Mouse (Mus musculus) cerebellum, postnatal 36 days (tissue): ENCODE results near the gene Gja5.

Source experiments
- DNase-seq, 2 experiments: peaks; one replicate each; pipeline ENCODE4 v3.0.0; 2021 to 2022; ENCODE audit warnings: mixed read lengths in 2 of 2

Gene Gja5

DNA sequence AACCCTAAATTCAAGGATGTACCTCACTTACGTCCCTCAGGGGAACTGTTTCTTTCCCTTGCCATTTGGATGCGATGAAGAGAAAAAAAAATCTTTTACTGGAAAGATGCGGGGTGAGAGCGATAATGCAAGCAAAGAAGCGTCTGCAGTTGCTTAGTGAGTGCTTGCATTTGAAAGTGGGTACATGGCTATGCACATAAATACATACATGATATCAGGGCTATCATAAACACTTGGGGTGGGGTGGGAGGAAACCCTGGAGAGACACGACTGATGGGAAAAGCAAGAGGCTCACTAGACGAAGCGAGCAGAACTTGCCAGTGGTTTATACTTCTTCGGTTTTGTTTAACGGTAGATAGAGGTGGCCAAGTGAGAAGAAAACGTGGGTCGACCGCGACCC, at the start of gene Gja5:
Gja5 (plus strand) TSS at position 301 of the 400 bp plus-strand sequence.
- no peak for DNase-seq

DNA sequence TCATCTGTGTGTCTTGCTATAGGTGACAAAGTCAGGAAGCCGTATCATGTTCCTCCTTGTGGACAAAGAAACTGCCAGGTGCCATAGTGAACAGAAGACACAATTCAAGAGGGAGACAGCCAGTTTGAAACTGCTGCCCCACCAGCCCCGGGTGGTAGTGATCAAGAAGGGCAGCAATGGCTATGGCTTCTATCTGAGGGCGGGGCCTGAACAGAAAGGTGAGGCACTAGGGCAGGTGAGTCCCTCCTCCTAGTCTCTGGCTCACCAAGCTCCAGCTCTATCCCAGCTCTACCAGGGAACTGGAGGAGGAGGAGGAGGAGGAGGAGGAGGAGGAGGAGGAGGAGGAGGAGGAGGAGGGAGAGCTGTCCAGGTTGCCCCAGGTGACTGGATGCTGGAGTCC, 48.7 kb upstream of the Gja5 start:
- no peak for DNase-seq

DNA sequence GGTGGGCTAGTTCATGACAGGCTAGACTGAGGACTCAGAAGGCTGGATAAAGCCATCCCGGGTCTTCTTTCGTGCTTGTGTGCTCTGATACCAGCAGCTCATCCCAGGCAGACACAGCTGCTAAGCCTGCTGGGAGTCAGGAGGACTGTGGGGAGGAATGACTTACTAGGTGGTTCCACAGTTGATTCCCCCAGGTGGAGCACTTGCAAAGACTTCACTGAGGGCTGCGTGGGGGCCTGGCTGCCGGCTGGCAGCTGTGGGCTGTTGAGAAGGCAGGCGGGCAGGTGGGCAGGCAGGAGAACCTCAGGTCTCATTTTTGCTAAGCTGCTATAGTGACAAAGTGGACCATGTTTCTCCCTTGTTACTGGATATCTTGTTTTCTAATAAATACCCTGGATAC, 44.0 kb upstream of the Gja5 start:
- DNase-seq: no peak

DNA sequence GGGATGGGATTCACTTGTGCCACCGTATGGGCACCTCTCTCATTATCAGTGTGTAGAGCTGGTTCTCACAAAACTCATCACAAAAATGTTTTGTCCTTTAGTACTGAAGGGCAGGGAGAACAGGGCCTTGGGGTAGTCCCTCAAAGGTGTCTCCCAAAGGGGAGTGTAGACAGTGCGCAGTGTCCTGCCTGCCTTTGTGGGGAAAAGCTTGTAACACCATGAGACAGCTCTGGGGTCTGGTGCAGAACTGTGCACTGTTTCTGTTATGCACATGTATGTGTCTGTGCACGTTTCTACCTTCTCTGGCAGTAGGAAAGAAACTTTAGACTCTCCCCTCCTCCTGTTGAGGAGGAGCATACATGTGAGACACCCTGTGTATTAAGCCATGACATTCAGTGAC, 36.6 kb upstream of the Gja5 start:
- DNase-seq: no peak

DNA sequence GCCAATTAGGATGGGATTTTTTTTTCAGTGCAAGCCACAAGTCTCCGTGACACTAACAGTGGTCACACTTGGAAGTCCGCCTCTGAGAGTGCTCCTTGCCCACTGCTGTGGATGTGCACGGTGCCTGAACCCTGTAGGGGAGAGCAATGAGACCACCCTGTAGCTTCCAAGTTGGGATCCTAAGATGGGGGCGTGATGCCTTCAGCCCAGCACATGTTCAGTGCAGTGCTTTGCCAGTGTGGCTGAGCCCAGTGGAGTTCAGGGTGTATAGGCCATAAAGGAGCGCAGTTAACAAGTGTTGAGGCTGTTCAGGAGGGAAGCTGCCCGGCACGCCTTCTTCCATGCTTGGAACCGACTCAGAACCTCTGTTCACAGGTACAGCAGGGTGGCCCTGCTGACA, 35.9 kb upstream of the Gja5 start:
- DNase-seq: no peak

DNA sequence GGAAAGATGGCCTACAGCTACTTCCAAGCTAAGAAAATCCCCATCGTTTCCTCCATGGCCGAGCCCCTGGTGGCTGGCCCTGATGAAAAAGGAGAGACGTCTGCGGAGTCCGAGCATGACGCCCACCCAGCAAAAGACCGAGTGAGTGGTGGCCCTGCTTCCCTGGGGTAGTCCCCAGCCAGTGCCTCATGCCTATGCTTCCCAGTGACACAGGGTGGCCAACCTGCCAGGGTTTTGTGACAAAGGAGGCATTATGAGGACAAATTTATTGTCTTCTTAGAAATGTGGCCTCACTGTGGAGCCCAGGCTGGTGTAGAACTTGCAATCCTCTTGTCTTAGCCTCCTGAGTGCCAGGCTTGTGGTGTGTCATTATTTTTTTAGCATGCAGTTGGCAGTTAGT, 35.4 kb upstream of the Gja5 start:
- no peak for DNase-seq

DNA sequence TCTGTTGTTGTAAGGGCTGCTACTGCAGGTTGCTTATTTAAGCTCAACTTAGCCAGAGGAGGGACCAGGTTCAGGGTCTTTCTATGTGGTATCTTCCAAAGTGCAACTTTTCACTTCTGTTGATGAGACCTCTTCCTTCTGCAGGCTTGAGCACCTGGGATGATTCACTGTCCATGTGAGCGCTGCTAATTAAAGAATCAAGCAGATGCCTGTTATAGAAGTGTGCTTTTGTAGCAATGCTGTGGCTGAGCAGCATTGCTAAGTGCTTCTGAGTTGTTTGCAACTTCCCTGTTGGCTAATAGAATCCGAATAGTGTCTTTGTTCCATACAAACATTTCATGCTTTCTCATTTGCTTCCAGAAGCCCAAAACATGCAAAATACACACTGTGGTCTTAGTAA, 34.2 kb upstream of the Gja5 start:
- DNase-seq: no peak

DNA sequence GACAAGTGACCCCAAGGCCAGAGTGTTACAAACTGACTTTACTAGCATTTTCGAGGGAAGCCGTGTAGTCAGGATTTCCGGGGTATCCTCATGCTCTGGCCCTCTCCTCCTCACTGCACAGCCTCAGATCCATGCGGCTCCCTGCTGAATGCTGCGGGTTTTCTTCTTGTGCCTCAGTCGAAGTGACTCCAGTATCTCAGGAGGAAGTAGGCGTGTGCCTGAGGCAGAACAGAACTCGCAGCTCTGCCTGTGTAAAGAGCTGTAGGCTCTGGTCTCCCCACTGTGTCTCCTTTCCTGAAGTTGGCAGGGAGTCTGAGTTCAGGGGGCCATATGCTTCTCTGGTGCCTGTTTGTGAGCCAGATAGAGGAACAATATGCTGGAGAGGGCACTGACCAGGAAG, 33.4 kb upstream of the Gja5 start:
- DNase-seq: no peak

DNA sequence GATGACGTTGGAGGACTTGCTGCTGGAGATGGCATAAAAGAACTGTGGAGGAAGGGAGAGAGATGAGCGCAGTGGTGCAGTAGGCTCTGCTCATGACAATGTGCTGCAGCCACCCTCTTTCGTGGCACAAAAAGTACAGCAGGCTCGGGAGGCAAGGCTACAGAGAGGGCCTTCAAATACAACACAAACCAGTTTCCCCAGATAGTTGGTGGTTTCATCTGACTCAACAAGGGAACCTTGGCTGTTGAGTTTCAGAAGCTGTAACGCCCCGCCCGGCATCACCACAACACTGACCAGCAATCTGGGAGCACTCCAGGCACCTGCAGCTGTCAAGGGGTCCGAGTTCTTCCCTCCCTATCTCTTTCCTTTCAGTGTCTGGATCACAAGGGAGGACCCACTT, 32.0 kb upstream of the Gja5 start:
- no peak for DNase-seq

DNA sequence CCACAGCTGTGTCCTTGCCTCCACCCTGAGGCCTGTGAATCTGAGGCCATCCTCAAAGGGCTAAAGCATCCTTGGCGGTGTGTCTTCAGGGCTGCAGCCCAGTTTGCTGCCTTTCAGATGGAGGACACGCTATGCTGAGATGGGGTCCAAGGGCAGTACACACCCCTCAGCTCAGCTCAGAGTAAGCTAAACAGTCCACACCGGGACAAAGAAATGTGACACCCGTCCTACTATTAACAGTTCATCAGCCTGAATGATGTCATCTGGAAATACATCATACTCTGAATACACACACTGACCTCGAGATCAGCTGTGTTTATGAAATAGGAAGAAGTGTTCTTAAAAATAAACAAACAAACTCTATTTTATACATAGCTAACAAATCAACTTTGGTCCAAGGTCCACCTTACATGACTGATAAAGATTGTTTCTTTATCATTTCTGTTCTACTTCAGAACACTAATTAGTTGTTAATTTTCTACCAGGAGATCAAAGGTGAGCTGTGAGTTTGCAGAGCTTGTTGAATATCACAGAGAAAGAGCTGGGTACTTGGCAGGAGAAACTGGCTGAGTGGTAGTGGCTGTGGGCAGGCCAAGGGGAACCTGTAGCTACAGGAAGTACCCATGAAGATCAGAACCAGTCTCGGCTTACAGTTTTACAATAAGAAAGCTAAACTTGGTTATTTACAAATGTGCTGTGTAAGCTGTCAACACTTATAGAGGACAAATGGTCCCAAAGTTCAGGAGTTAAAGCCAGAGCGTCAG, 29.5 kb upstream of the Gja5 start:
- no peak for DNase-seq

DNA sequence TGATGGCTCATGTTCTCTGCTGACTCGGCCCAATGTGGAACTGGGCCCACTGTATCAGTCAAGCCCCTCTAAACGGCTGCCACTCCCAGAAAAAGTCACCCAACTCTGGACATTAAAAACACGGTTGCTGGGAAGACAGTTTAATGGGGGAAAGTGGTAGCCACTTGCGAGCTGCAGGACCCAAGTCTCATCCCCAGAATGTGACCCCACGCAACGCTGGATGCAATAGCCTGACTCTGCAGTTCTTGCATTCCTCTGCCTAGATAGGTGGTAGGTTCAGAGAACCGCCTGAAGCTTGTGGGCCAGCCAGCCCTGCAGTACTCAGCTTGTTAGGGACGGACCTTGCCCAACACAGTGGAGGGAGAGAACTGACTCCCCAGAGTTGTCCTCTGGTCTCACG, 25.0 kb upstream of the Gja5 start:
- no peak for DNase-seq

DNA sequence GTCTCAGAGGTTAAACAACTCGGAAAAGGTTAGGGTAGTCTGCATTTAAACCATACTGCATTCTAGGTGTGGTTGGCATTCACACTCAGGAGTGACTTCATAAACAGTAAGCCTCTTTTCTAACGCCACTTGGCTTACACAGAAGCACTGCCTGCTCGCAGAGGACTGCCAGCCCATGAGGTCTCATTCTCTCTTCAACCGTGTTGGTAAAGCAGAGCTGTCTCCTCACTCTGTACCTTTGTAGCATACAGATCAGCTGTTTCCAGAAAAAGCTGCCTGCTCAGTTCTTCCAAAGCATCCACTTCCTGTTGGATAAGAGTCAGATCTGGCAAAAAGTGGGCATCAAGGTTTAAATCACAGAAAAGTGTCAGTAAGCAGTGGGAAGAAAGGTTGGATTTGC, 24.1 kb upstream of the Gja5 start:
- DNase-seq: no peak

DNA sequence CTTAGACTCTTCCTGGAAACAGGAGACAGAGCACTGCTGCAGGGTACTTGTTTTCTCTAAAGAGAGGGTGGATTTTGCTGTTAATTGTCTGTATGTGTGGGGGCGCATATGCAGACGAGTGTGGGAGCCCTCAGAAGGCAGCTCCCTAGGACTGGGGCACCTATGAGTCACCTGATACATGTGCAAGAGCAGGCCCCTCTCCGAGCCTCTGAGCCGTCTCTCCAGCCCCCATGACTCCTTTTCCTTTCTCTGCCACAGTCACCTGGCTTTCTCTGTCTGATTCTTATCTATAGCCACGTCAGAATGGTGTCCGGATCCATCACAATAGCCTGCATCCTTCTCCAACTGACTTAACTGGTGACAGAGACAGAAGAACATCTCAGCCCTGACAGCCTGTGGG, 22.9 kb upstream of the Gja5 start:
- no peak for DNase-seq

DNA sequence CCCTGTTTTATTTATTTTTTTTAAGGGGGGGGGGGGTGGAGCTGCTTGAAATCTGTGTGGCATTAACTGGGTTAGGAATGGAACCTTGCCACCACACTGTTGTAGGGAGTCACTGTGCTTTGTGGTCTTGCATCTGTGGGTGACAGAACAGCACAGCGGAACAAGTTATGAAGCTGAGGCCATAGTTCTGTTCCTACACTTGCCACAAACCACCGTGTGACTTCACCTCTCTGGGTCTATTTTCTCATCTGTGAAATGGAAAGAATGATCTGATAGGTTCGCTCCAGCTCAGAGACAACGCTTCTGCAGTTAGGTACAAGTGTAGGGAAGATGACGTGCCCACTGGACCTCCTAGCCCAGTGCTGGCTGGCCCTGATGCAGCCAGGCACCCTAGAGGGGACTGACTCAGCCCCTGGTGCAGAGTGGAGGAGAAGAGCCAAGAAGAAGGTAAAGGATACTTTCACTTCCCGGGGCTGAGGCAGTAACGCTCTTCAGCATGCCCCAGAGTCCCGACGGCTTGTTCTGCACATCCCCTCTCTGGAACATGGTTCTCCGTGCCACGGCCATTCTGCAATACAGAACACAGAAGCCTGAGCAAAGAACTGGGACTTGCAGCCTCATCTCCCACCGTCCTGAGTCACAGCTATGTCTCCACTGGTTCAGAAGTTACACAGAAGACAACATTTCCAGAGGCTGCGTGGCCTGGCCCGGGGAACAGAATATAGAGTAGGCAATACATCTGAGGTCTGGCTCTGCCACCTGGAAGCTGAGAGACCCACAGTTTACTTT, 22.2 kb upstream of the Gja5 start:
- DNase-seq: no peak

DNA sequence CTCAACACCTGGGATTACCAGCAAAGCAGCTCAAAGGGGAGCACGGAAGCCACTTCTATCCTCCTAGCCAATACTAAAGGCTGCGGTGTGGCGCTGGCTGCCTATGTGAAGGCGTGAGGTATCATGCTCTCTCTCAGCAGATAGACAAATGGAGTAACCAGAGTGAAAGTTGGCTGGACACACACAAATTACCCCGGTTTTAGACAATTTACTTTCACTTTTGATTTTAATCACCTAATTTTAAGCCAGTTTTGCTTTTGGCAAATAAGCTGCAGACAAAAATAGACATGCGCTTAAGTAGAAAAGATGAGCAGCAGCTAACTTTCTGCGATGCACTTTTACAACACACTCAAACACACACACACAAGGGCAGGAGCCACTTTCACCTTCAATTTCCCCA, 20.8 kb upstream of the Gja5 start:
- DNase-seq: no peak

DNA sequence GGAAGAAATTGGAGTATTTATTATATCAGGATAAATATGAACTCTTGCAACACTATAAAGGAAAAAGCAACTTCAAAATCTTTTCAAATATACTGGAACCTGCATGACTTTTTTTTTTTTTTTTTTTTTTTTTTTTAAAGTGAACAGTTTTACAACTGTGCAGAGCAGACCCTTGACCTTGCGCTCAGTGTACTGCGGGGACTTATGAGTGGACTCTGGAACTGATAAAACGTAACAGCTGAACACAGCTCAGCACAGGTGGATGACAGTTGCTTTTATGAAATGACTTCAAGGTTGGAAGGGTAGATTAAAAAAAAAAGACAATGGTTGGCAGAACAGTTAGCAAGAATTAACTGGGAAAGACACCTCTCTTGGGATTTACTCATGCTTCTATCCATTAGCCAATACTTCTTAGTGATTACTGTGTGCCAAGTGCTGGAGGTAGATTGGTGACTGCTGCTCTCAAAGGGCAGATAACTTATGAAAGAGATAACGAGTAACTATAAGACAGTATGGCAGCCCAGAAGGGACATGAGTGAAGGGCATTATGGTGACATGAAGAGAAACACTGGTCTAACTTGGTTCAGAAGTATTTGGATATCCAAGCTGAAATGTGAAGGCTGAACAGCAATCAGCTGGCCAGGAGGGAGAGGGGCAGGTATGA, 2.0 kb upstream of the Gja5 start:
- no peak for DNase-seq

DNA sequence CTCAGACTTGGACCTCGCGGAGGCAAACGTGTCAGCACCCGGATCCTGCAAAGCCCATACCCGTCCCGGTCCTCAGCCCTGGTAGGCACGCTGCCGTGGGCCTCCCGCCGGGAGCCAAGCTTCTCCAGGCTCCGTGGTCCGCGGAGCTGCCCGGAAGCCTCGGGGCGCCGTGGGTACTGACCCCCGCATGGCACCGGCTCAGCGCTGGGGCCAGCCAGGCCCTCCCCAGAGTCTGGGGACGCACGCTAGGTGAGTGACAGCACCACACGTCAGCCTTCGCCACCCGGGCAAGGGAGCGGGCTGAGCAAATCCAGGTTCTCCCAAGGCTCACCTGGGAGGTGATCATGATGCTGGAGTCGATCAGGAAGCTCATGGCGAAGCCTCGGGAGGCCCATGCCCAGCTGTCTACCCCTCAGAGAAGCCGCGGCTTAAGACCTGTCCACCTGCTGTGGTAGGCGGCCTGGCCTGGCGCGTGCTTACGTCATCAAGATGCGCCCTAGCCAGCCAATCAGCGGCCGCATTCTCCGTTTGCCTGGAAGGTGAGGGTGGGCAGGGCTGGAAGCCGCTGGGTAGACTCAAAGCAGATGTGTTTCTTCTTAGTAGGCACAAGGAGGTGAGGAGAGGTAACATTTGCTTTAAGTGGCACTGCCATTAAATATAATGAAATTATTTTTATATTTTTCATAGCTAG, 503 bp downstream of the Gja5 start, which contains the start of gene Gpr89:
Gpr89 (minus strand) TSS at position 496 of the 691 bp plus-strand sequence.
- DNase-seq: peak; percentile 95 to 97

DNA sequence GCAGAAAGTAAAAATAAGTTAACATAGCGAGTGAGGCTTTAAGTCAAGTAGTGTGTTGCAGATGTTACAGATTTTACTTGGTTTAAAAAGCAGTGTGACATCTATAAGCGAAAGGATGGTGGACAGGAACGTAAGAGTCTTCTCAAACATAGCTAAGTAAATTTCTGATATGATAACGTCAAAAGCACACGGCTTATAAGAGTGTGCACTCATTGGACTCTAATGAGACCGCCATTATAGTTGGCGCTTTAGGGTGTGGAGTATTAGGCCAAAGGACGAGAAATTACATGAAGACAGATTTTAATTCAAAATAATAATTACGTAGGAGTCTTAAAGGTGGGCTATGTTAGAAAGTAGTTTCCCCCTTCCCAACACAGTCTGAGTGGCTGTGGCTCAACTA, 1.1 kb downstream of the Gja5 start:
- DNase-seq: no peak

DNA sequence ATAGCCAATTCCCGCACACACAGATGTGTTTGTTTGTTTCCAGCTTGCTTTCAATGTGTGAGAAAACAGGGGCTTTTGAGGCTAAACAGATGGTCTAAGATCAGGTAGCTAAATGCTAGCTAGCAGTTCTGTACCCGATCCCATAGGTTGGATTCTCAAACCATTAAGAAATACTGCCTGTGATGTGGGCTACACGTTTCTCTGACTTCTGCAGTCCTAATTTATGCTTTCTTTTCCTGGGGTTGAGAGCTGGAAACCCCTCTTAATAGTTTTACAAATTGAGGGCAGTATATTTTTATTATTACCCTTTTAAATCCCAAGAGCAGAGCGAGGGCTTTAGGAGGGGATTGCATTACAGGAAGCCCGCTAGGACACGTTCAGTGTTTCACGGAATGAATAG, 16.5 kb downstream of the Gja5 start:
- no peak for DNase-seq

DNA sequence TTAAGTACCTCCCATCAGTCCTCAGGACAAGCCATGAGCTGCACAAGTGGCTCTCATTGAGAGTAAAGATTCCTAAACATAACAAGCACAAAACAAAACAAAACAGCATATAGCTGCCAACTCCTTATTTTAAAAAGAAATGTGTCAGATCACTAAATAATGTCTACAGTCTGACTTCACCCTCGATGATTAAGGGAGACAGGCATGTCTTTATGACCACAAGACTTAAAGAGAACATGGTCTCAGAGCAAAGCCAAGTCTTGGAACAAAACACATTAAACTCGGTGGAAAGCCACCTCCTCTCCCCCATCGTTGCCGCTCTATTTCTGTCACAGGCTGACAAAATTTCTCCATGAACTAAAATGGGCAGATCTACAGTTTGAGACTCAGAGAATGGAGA, 20.1 kb downstream of the Gja5 start:
- DNase-seq: no peak

DNA sequence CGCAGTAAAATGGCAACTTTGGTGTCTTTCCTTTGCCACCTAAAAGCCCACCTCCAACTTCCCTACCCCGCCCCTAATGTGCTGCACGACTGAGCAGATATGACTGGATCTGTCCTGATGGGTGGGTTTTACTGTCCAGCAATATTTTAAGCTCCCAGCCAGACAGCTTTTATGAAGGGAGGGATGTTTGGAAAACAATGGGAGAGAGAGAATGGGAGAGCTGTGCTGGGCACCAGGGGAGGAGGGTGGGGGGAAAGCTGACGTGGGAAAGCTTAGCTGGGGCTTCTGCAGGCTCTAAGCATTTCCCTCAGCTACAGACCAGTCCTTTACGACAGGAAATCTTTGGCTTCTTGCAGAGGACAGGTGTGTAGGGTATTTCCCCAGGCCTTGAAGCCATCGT, 21.4 kb downstream of the Gja5 start, which contains the start of gene Gja8:
Gja8 (minus strand) TSS at position 101 of the 400 bp plus-strand sequence.
- no peak for DNase-seq

DNA sequence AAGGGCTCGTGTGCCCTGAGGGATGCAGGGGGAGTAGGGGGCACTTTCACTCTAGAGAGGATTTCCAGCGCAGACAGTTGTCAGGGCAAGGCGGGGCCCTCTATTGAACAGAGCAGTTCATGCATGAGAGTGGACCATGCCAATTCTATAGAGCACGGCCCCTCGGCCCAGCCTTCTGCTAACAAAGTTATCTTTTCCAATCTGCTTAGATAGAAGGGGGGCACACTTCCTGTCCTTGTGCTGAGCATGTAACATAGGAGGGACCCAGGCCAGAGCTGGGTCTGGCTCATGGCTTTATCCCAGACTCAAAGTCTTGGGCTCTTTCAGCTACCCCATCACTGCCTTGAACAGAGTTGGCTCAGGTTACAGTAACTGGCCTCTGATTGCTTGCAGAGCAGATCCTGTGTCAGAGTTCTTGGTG, 26.8 kb downstream of the Gja5 start:
- no peak for DNase-seq

DNA sequence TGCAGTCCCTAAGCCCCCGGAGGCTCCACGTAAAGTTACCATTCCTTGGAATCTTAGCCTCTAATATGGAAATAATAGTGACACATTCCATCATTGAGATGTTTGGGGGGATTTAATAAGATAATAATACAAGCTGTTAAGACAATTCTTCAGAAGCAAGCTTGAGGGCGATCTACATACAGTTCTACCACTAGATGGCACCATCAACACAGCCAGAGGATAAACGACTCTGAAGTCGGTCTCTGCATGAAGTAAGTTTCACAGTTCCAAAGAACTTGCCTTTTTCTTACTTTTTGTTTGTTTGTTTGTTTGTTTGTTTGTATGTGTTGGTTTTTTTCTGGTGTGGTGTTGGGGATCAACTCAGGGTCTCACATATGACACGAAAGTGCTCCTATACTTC, 31.7 kb downstream of the Gja5 start:
- DNase-seq: peak in 1 of 2 experiments; percentile 13
